Mouse (Mus musculus) right cerebral cortex, adult 2 months (tissue): Measurements from ENCODE around the gene Tmc2.

Source experiments
- DNase-seq, 2 experiments: peaks; one replicate each; pipeline ENCODE4 v3.0.0; 2021 to 2022; ENCODE audit warnings: low spot score in 2 of 2

The Tmc2 gene

DNA sequence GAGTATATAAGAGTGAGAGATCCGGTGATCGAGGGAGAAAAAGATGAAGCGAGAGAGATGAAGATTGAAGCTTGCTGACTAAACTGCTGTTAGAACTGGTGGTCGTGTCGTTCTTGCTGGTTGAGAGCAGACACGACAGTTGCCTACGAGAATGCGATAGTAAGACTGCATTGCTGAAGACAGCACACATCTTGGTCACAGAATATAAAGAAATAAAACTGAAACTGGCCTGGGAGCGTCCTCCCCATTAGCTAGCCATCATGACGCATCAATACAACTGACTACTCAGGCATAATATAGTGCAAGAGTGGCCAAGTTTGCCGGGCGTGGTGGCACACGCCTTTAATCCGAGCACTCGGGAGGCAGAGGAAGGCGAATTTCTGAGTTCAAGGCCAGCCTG is at the start of gene Tmc2:
Gene Tmc2 (plus strand): TSS at position 301 of the 400 bp plus-strand sequence.
- no peak for DNase-seq

DNA sequence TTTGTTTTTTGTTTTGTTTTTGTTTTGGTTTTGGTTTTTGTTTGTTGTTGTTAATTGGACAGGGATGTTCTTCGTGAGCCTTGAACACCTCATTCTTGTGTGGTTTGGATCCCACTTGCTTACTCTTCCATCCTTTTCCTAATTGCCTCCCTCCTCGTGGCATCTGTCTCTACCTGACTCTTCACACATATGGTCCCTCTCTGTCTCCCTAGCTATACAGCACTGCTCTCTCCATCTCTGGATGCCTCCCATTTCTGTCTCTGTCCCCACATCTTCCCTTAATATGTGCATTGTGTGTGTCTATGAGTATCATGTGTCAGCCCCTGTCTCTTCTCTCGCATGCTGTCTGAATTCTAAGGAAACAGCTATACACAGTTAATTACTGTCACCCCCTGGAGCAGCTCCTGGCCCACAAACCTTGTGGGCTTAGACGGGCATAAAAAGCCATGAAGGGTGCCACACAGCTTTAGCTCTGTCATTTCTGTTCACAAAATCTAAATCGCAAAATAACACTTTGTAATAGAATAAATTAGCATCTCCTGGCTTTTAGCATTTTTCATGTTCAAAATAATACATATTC is 48.8 kb upstream of the Tmc2 start:
- DNase-seq: no peak

DNA sequence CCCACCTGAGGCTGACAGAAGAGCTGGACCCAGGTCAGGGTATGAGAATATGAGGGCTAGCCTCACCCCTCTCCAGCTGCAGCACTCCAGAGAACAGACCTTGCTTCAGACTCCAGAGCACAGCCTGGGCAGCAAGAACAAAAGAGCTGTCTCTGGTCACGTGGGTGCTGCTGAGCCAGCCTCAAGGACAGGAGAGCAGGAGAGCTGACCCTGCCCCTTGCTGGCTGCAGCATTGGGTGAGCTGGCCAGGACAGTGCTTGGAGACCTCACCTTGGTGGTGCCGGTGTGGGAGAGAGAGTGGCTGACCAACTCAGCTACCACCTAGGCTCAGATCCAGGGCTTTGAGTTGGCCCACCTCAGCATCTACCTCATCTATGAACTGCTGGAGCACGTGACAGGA is 39.8 kb upstream of the Tmc2 start:
- no peak for DNase-seq

DNA sequence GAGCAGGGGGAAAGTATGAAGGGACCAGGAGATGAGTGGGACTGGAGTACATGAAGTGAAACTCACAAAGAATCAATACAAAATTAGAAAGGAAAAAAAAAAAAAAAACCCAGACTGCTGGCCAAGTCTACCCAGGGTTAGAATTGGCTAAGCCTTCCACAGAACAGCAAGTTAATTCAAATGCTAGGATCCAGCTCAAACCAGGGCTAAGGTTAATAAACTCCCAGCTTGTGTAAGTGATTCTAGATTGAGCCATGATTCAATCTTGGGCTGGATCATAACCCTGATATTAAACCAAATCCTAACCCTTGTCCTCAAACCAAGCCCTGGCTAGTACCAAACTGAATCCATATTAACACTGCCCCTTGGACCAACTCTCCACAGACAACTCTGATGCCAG is 39.1 kb upstream of the Tmc2 start:
- no peak for DNase-seq

DNA sequence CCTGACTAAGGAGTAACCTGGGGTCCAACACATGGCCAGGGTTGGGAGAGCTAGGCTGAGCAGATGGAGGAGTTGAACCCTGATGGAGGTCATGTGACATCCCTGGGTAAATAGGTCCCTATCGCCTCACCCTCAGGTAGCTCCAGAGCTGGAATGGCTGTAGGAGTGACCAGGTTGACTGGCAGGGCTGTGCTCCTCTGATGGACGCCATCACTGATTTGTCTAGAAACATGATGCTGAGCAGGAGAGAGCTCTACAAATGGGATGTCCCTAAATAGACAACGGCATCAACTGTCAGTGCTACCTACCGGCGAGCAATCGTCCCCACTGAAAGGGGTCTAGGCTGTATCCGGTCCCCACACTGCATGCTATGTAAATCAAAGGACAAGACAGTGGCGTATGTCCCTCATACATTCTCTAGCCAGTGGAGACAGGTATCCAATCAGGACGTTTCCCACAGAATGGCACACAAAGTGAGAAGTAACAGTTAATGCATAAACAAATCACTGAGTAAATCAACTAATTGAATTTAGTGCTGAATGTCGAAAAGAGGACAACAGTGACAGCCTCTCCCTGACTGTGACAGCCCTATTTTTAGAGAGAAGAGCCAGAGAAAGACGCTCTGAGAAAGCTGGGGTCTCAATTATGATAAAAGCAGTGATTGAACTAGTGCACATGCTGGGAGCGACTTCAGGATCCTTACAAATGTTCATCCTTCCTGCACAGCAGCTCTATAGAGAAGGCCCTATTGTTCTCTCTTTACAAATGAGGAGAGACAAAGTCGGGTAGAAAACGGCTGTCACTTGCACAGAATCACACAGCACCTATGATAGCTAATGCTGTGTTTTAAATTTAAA is 37.5 kb upstream of the Tmc2 start:
- DNase-seq: no peak

DNA sequence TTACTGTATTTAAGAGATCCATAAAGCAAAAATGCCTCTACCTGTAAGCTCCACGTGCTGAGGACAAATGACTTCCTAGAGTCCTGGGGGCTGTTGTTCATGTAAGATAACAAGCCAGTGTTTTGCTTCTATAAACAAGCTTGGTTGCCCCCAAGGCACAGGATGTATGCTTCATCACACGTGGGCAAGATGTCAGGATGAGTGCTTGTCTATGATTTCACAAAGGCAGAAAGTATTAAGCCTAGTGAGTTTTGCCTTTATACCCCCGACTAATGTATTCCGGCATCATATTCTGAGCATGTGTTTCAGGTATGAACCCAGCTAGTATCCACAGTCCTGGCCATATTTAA is 36.9 kb upstream of the Tmc2 start:
- DNase-seq: no peak

DNA sequence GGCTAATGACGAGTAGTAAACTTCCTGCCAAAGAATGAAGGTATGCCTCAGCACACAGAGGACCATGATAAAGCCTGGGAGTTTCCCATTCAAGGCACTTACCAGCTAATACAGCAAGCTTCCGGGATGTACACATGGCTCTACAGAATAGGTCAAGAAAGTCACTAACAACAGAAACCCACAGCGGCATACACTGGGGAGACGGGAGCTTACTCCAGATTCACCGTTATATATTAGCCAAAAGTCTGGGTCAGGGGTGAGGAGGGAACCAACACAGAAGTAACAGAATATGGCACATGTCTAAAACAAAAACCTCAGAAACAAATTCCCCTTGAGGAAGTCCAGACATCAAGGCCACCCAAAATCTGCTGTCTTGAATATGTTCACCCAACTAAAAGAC is 32.3 kb upstream of the Tmc2 start:
- no peak for DNase-seq

DNA sequence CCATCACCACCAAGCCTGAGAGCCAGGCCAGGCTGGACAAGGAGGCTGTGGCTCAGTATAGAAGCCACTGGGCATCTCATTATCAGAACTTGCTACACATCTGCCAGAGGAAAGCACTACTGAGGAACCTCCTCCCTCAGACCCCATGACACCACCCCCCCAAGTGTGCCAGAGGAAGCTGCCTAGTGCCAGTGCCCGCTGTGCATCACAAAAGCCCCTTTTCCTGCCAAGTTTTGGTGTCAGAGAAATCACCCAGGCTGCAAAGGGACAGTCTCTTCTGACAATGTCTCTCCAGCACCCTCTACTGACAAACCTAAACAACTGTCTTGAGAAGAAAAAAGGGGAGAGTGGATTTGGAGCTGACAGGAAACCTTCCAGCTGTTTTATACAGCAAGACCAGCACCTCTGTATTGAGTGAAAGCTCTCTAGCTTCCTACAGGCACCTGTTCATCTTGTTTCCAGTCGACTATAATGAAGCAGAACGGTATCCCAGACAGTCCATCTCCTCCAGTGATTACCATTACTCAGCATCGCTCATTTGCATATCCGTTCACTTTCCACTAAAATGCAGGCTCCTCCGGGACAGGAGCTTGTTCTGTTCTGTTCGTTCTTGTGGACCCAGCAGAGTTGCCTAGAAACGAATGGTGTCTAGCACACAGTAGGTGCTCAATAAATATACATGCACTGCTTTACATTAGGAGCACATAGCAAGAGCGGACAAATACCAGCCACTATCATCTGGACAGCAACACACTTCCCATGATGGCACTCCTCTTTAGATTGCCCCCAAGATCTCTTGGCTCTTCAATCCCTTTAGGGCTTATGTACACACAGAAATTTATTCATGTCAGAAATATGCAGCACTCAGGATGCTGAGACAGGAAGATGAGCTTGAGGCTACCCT is 28.4 kb upstream of the Tmc2 start:
- DNase-seq: peak in 1 of 2 experiments; percentile 42

DNA sequence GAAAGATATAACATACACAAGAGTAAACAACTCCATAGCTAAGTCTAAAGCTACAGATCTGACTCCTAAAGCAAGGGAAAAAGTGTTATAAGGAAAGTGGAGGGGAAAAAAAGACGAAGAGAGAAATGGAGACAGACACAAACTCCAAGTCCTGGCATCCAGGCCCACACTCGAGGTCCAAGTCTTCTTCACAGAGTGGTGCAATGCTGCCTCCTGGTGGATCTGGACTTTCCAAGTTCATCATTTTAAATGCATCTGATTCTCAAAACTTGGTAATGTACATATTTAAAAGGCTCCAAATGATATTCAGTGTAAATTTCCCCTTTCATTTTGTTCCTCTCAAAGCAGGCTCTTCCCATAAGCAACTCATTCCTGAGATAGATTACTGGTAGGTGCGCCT is 27.1 kb upstream of the Tmc2 start:
- peak; percentile 75 to 81 for DNase-seq

DNA sequence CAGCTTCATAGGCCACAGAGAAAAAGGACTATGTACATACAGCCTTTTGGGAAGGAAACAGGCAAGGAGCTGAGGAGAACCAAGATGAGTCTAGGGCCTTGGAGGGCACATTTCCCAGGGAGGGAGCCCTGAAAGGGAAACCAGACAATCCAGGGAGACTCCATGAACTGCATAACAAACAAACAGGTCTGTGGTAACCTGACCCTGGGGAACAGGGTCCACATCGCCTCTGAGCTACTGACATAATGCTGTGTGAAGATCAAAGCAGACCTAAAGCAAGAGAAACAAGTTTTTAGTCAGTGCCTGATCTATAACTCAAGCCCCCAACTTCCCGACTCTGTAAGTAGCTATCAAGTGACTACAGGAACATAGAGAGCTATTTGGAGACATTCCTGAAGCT is 23.3 kb upstream of the Tmc2 start:
- no peak for DNase-seq

DNA sequence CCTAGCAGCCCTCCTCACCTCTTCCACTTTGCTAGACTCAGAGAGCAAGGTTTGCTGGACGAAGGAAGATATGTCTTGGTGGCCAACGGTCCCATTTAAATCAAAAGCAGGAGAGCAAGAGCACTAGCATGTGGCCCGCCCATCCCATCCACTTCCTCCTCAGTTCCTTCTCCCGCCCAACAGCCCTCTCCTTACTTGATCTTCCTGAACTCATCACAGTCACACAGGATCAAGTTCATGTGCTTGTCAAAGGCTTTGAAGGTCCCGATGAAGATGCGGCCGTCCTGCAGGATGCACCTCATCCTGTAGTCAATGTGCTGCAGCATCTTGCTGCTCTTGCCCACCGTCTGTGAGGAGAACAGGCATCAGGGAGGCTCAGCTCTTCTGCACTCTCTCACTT is 18.2 kb upstream of the Tmc2 start:
- no peak for DNase-seq

DNA sequence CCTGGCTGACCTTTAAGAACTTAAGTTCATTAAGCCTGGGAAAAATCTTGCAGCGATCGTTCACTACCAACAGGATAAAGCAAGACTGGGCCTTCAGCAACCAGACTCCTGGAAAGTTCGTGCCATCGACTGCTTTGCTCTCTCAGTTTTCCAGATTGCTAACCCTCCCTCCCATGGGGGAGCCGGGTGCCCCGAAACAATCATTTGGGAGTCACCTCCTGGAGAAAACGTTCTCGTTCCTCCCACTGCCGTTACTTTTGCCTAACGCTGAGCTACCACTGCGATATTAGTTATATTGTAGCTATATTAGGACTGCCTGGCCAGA is 16.7 kb upstream of the Tmc2 start:
- DNase-seq: peak in 1 of 2 experiments; percentile 21

DNA sequence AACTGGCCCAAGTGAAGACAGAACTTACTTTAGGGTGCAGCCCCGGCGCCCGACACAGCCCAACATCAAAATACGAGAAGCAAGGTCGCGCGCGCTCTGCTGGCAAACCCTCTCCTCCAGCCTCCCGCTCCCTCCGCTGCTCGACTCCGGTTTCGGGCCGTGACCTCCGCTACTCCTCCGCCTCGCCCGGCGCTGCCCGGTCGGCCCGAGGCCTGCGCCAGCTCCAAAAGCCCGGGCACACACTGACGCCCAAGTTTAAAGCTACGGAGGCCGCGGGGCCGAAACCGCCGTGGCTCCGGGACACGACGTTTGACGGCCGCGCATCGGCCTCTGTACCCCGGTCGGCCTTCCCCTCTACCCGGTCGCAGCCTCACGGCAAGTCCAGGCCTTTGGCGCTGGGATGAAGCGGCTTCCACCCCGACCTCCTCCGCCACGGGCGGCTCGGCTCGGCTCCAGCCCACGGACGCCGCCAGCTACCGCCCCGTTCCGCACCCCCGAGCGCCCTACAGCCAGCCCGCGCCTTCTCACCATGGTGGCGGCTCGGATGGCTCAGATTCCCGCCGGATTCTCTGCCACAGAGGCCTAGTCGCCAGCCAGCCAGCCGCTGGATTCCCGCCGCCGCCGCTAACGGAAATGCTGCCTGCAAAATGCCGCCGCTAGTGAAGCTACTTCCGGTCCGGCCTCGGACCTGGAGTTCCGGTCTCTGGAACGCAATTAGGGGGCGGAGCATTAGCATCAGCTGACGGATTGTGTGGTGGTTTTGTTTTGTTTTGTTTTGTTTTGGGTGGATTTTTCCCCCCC is 16.1 kb upstream of the Tmc2 start, which contains the start of gene Snrpb:
Gene Snrpb (minus strand): TSS at position 698 of the 801 bp plus-strand sequence.
- DNase-seq: peak; percentile 89 to 91

DNA sequence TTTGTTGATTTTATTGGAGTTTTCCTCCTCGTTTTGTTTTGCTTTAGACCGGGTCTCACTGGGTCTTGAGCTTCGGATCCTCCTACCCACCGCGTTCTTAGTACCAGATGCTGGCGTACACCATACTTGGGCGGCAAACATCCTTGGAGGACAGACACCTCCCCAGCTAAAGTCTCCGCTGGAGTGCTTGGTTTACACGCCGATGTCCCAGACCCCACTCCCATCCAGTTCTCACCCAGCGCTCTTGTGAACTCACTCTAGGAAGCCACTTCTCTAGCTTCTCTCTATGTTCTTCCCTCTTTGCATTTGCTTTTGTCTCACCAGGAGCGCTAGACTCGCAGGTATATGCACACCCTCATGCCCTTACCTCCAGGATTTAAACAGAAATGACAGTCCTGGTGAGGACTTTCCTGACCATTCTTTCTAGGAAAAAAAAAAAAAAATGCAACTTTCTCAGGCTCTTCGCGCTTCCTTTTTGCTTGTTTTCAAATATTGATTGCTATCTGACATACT is 15.4 kb upstream of the Tmc2 start:
- no peak for DNase-seq

DNA sequence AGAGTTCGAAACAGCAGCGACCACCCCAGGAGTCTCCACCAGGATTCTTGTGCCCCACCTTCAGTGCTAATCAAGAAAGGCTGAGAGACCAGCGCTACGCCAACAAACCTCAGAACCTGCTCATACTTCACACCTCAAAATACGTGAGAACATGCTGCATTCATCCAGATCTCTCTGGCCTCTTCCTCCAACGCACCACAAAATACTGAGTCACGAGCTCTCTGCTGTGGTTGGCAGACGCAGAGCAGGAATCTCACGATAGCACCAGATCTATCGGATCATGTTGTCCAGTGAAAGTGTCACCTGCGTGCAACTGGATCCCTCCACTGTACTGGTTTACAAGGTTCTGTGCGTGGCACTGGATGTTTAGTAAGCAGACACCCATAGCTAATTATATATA is 6.6 kb upstream of the Tmc2 start:
- DNase-seq: no peak

DNA sequence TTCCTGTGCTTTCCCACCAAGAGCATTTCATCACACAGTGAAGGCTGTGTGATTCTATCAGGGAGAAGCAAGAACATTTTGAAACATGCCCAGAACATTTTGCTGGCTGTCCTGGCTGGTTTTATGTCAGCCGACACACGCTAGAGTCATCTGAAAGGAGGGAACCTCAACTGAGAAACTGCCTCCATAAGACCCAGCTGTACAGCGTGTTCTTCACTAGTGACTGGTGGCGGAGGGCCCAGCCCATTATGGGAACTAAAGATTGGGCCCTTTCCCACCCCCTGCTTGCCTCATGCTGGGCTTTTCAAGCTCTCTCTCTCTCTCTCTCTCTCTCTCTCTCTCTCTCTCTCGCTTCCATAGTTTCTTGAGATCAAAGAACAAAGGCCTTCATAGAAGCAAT is 6.0 kb downstream of the Tmc2 start:
- no peak for DNase-seq

DNA sequence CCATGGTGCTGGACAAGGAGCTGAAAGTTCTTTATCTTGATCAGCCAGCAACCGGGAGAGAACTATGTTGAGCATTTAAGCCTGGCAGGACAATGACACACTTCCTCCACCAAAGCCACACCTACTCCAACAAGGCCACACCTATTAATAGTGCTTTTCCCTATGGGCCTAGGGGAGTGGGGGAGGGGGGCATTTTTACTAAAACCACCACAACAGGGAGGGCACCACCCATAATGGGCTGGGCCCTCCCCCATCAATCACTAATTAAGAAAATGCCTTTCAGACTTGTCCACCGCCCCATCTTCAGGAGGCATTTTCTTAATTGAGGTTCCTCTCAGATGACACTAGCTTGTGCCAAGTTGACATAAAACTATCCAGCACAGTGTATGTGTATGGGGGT is 12.4 kb downstream of the Tmc2 start:
- DNase-seq: no peak

DNA sequence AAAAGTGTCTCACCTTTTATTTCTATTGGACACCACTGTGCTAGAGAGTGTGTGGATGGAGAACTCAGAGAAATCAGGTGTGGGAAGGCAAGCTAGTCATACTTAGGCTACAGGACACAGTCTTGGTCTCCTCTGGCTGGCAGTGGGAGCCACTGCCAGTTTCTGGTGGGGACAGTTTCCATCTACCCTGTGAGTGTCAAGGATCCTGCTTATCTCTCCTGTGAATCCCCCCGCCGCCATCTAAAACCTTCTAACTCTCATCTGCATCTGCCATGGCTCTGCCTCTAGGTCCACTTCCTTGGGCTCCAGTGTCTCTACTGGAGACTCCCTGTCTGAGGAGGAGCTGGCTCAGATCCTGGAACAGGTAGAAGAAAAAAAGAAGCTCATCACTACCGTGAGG is 13.0 kb downstream of the Tmc2 start:
- DNase-seq: no peak

DNA sequence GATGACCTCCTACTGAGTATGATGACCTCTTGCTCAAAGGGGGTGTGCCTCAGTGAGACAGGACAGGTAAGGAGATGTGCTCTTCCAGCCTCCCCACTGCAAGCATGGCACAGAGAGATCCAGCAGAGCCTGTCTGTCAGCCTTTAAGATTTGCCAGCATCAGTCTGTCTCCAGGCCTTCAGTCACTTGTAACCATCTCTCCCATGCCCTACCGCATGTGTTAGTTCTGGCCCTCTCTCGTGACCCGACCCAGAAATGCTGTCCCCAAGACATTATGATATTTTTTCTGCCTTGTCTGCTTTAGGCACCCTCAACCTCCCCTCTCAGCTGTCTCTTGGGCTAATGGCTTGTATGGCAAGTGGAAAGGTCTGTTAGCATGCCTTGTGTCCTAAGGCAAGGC is 14.6 kb downstream of the Tmc2 start:
- no peak for DNase-seq

DNA sequence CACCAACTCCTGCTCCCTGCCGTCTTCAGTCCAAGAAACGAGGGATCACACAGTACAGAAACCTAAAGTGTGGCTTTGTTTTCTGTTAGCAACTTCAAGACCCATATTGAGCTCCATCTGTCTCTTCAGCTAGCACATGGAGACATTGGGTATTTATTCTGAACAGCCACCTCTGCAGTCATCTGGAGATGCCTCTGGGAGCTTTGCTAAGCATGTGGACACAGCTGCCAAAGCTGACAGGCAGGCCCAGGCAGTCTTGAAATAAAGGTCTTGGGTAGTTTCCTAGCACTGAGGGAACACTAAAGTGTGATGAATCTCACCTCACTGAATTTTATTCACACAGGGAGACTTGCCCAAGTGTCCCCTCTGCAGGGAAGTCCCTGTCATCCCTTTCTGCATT is 16.6 kb downstream of the Tmc2 start:
- peak in 1 of 2 experiments; percentile 7 for DNase-seq

DNA sequence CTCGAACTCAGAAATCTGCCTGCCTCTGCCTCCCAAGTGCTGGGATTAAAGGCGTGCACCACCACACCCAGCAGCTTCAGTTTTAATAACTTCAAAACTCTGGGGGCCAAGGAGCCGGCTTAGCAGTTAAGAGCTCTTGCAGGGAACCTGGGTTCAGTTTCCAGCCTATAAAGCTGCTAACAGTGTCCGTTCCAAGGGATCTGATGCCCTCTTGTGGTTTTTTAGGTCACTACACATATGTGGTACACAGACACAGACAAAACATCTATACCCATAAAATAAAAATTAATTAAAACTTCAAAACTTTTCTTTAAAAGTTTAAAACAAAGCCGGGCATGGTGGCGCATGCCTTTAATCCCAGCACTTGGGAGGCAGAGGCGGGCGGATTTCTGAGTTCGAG is 51.9 kb downstream of the Tmc2 start:
- peak; percentile 23 to 43 for DNase-seq

DNA sequence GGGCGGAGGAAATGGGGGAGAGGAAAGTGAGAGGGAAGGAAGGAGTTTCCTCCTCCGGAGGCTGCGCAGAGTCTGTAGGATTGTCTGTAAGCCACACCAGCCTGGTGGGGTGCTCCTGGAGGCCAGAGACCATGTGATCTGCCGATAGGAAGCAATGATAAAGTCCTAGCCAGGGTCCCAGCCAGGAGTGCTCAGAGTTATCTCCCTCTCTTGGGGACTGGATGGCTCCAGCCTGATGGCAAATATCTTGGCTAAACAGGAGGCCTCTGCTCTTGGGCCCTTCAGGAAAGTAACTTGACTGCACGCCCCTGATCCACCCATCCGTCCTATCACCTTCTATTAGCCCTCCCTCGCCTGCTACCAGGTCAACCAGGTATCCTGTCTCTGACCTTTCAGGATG is 53.2 kb downstream of the Tmc2 start:
- DNase-seq: no peak
